Mouse (Mus musculus) gastrocnemius, postnatal 25 days (tissue): ENCODE results near the gene Hist1h2an. TPM values are rescaled to one million over a fixed set of nuclear protein-coding genes. Genes with fewer than 3 reads are reported as not detected.

ENCODE experiments used
- microRNA-seq, 2 experiments: library from miRNA; unstranded; fragments of <30 nt; microRNA quantifications; one replicate each; pipeline ENCODE4 v1.2.0; 2021; ENCODE audit warnings: borderline replicate concordance in 2 of 2
- total RNA-seq, 2 experiments: library from RNA; stranded (reverse); gene quantifications; 1 replicate in 1 of 2; 2 replicates in 1 of 2; pipeline ENCODE4 v1.2.3; 2021

The Hist1h2an gene
- total RNA-seq, 2 experiments from 2014 or later, result 1.0 to 2.4 TPM

Small RNAs within 50 kb of the gene (microRNA-seq; reads per million reads assigned to microRNA genes)
- 0 reads per million in 2 experiments for gene Gm19658
- 0 reads per million in 2 experiments for gene Gm44346
- gene Gm44454, result 0 reads per million in 2 experiments
- gene Gm44466, result 0 reads per million in 2 experiments

Other genes with a start within 250 kb of the Hist1h2an start
- gene Olfr1366, start 244.4 kb downstream of the Hist1h2an start, total RNA-seq, result not detected
- not detected for gene Olfr1535, start 227.3 kb downstream of the Hist1h2an start, total RNA-seq
- gene Olfr1364, start 205.5 kb downstream of the Hist1h2an start, total RNA-seq, result not detected
- not detected for gene Olfr1362, start 173.2 kb downstream of the Hist1h2an start, total RNA-seq
- gene Olfr11, start 144.7 kb downstream of the Hist1h2an start, total RNA-seq, result not detected
- not detected for gene Olfr1361, start 123.8 kb downstream of the Hist1h2an start, total RNA-seq
- not detected for gene Olfr1360, start 109.8 kb downstream of the Hist1h2an start, total RNA-seq
- gene Olfr1359, start 89.1 kb downstream of the Hist1h2an start, total RNA-seq, result not detected
- 10 to 100 TPM; 15.1 to 26.3 TPM for gene Hist1h2bl, start 71.1 kb downstream of the Hist1h2an start, total RNA-seq
- gene Hist1h2ai, start 70.8 kb downstream of the Hist1h2an start, total RNA-seq, result 10 to 100 TPM in 1 of 2 experiments, 1 to 10 TPM in 1; 4.4 to 21.0 TPM
- gene Hist1h3h, start 69.6 kb downstream of the Hist1h2an start, total RNA-seq, result 10 to 100 TPM; 10.1 to 40.0 TPM
- 1 to 10 TPM; 1.1 to 5.1 TPM for gene Hist1h2bm, start 65.2 kb downstream of the Hist1h2an start, total RNA-seq
- gene Hist1h4j, start 52.2 kb downstream of the Hist1h2an start, total RNA-seq, result 1 to 10 TPM; 1.2 to 4.0 TPM
- 10 to 100 TPM; 31.9 to 37.5 TPM for gene Hist1h4k, start 36.7 kb downstream of the Hist1h2an start, total RNA-seq
- 1 to 10 TPM; 2.7 to 6.4 TPM for gene Hist1h2ak, start 33.4 kb downstream of the Hist1h2an start, total RNA-seq
- gene Hist1h2bn, start 33.1 kb downstream of the Hist1h2an start, total RNA-seq, result 1 to 10 TPM; 5.1 to 9.0 TPM
- gene Hist1h1b, start 6.6 kb downstream of the Hist1h2an start, total RNA-seq, result 1 to 10 TPM; 3.9 to 9.2 TPM
- 10 to 100 TPM; 20.0 to 23.8 TPM for gene Hist1h3i, start 3.8 kb downstream of the Hist1h2an start, total RNA-seq
- gene Hist1h2bp, start 243 bp upstream of the Hist1h2an start, total RNA-seq, result 1 to 10 TPM; 5.3 to 6.0 TPM
- 10 to 100 TPM; 18.0 to 21.3 TPM for gene Hist1h2bq, start 23.0 kb upstream of the Hist1h2an start, total RNA-seq
- 10 to 100 TPM in 1 of 2 experiments, not detected in 1; 24.7 TPM for gene Hist1h2ao, start 23.2 kb upstream of the Hist1h2an start, total RNA-seq
- 10 to 100 TPM; 49.0 to 65.1 TPM for gene Hist1h4m, start 24.5 kb upstream of the Hist1h2an start, total RNA-seq
- 10 to 100 TPM; 14.1 to 20.2 TPM for gene Hist1h4n, start 45.0 kb upstream of the Hist1h2an start, total RNA-seq
- gene Hist1h2ap, start 46.3 kb upstream of the Hist1h2an start, total RNA-seq, result 10 to 100 TPM in 1 of 2 experiments, not detected in 1; 17.0 TPM
- 10 to 100 TPM; 17.7 to 21.3 TPM for gene Hist1h2br, start 46.5 kb upstream of the Hist1h2an start, total RNA-seq
- under 1 TPM; 0.26 to 0.54 TPM for gene Zfp184, start 157.9 kb upstream of the Hist1h2an start, total RNA-seq
- gene Pom121l2, start 194.0 kb upstream of the Hist1h2an start, total RNA-seq, result not detected
- not detected for gene Prss16, start 222.5 kb upstream of the Hist1h2an start, total RNA-seq
- 1 to 10 TPM; 2.9 to 7.7 TPM for gene Hist1h2ah, start 248.3 kb upstream of the Hist1h2an start, total RNA-seq
- gene Hist1h2bk, start 248.7 kb upstream of the Hist1h2an start, total RNA-seq, result 10 to 100 TPM; 13.9 to 29.0 TPM